Mouse (Mus musculus) intestine, embryonic 14.5 days (tissue): ENCODE data around the gene Neurog1. TPM values are rescaled to one million over a fixed set of nuclear protein-coding genes. Genes with fewer than 3 reads are reported as not detected.
A peak's percentile ranks its signal among the peaks of the same experiment; 100 is the strongest.

ENCODE experiments used
- ATAC-seq: fragments of 200-750 bp; cut with Nextera tagmentation; replicated peaks from 2 replicates; pipeline ENCODE4 v1.8.0; 2017; ENCODE audit warnings: low read depth, moderate number of reproducible peaks, moderate TSS enrichment, moderate library complexity; ENCODE audit not compliant: low FRiP score, low TSS enrichment
- DNase-seq: peaks from one replicate; pipeline ENCODE4 v3.0.0-alpha.2; 2018; ENCODE audit warnings: low spot score
- H3K27ac ChIP-seq: fragments of 300-500 bp; sonication (generic); 2 replicates; pipeline ENCODE4 v1.5.1; 2014; ENCODE audit warnings: low read depth, mild to moderate bottlenecking, control low read depth
- H3K27me3 ChIP-seq: fragments of 300-500 bp; sonication (generic); replicated peaks from 2 replicates; pipeline ENCODE4 v1.6.1; 2014; ENCODE audit warnings: low read length, control low read depth; ENCODE audit not compliant: control insufficient read depth, insufficient read depth
- H3K36me3 ChIP-seq: fragments of 300-500 bp; sonication (generic); 2 replicates; pipeline ENCODE4 v1.6.1; 2014; ENCODE audit warnings: low read length, control low read depth; ENCODE audit not compliant: control insufficient read depth, insufficient read depth
- H3K4me1 ChIP-seq: fragments of 300-500 bp; sonication (generic); replicated peaks from 2 replicates; pipeline ENCODE4 v1.6.1; 2014; ENCODE audit warnings: low read length, control low read depth, mixed read lengths; ENCODE audit not compliant: control insufficient read depth, insufficient read depth
- H3K4me2 ChIP-seq: fragments of 300-500 bp; sonication (generic); 2 replicates; pipeline ENCODE4 v1.6.1; 2014; ENCODE audit warnings: low read length
- H3K4me3 ChIP-seq: fragments of 300-500 bp; sonication (generic); 2 replicates; pipeline ENCODE4 v1.5.1; 2014; ENCODE audit warnings: low read depth, low read length, control low read depth, mixed read lengths
- H3K9ac ChIP-seq: fragments of 300-500 bp; sonication (generic); 2 replicates; pipeline ENCODE4 v1.6.1; 2014; ENCODE audit warnings: mild to moderate bottlenecking, low read length
- H3K9me3 ChIP-seq: fragments of 300-500 bp; sonication (generic); 2 replicates; pipeline ENCODE4 v1.6.1; 2016; ENCODE audit warnings: low read length, control low read depth; ENCODE audit not compliant: control insufficient read depth
- WGBS: fragments of 180-500 bp; shearing (Covaris S2); extraction: QIAGEN DNeasy Blood & Tissue Kit; methylation state at CpG from one replicate; pipeline ENCODE4 v1.1.7; 2014; 5-methylcytosine and 5-hydroxymethylcytosine counted together
- polyA plus RNA-seq: library from polyadenylated mRNA; unstranded; fragments of >200 nt; fragmentation: Nextera tagmentation; extraction: Ambion mirVana; gene quantifications from 2 replicates; pipeline ENCODE4 v1.2.1, GENCODE M21; 2014

Neurog1 gene
- polyA plus RNA-seq, 1 experiment from 2014 or later, result not detected

DNA sequence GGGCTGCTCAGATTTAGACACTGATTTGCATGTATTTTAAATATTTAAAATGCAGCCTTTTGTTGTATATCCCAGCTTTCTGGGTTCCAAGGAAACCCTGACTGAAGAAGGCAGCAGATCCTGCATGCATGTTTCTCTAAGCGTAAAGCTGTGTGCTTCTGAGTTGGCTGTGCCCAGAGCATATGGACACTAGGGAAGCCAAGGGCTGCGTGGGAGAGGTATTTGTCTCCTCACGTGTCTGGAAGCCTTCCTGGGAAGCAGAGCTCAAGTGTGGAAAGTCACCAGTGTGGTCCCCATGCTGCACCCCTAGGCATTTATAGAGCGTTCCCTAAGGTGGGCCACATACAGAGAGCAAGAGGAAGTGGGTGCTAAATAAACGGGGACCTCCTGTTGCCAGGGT lies 13.7 kb upstream of the Neurog1 start:
- no peak overlapping the region for H3K9ac ChIP-seq
- H3K27ac ChIP-seq, result no peak overlapping the region
- DNase-seq, result no peak
- no peak overlapping the region for H3K4me2 ChIP-seq
- H3K4me1 ChIP-seq, result no peaks in the 10 kb centered on the region
- H3K27me3 ChIP-seq, result peaks cover 45% of the 10 kb centered on the region
- no peak for ATAC-seq
- 57% methylated on average over 5 of the region's 5 CpGs for WGBS
- no peaks in the 10 kb centered on the region for H3K36me3 ChIP-seq
- no peaks in the 10 kb centered on the region for H3K9me3 ChIP-seq
- H3K4me3 ChIP-seq, result no peak overlapping the region

DNA sequence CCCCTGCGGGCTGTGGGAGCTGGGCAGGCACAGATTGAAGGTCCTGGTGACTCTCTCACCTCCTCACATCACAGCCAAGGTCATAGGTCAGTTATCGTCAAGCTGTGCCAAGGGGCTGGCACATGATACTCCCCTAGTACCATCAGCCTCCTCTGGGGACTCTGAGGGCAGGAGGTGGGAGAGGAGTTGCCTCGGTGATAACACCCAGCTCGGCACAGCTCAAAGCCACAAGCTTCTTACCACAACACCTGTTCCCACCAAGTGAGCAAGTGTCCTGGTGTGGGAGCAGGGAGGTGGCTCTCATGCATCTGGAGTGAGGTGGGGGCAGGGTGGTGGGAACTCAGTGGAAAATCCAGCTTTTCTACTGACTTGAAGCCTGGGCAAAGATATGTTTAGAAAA lies 10.3 kb upstream of the Neurog1 start:
- H3K4me1 ChIP-seq, result no peaks in the 10 kb centered on the region
- H3K4me2 ChIP-seq, result no peak overlapping the region
- 53% methylated on average over 4 of the region's 4 CpGs for WGBS
- no peak overlapping the region for H3K9ac ChIP-seq
- DNase-seq (no peak), ATAC-seq (no peak)
- no peak overlapping the region for H3K27ac ChIP-seq
- H3K9me3 ChIP-seq, result no peaks in the 10 kb centered on the region
- peaks cover 79% of the 10 kb centered on the region for H3K27me3 ChIP-seq
- no peak overlapping the region for H3K4me3 ChIP-seq
- no peaks in the 10 kb centered on the region for H3K36me3 ChIP-seq

DNA sequence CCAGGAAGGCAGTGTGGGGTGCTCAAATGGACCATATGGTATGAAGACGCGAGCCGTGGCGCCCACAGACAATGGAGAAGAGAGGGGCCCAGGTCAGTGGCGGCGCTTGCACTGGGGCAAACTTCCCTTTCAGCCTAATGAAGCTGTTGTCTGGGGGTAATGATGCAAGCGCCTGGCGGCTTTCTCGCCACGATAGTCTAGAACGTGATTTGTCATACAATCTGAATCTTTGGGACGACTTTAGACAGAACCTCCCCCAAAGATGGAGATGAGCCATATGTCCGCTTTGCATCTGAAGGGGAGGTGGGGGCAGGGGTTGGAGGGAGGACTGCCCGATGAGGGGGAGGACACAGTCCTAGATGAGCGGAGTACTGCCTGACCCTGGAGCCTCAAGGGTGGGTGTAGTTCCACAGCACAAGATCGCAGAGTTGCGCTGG lies 8.4 kb upstream of the Neurog1 start:
- Histone ChIP-seq H3K27ac (no peak overlapping the region), H3K4me2 (no peak overlapping the region), H3K27me3 (peaks cover 90% of the 10 kb centered on the region), H3K9ac (no peak overlapping the region), H3K9me3 (no peaks in the 10 kb centered on the region), H3K4me1 (no peaks in the 10 kb centered on the region), H3K4me3 (no peak overlapping the region), H3K36me3 (no peaks in the 10 kb centered on the region)
- no peak for DNase-seq
- no peak for ATAC-seq
- WGBS, result under 1% methylated on average over 17 of the region's 17 CpGs

GRCm38 (mm10) chr13:56259926-56260250 lies 7.9 kb upstream of the Neurog1 start:
- H3K36me3 ChIP-seq, result no peaks in the 10 kb centered on the region
- H3K4me2 ChIP-seq, result no peak overlapping the region
- no peak overlapping the region for H3K4me3 ChIP-seq
- H3K9me3 ChIP-seq, result no peaks in the 10 kb centered on the region
- H3K9ac ChIP-seq, result no peak overlapping the region
- 4% methylated on average over 5 of the region's 5 CpGs for WGBS
- no peak overlapping the region for H3K27ac ChIP-seq
- ATAC-seq, result no peak
- no peak for DNase-seq
- H3K27me3 ChIP-seq, result peaks cover 90% of the 10 kb centered on the region
- H3K4me1 ChIP-seq, result no peaks in the 10 kb centered on the region

- DNase-seq (no peak), ATAC-seq (no peak)
- H3K4me2 ChIP-seq, result peak overlapping the region; percentile 16
- no peak overlapping the region for H3K27ac ChIP-seq
- peaks cover 93% of the 10 kb centered on the region for H3K27me3 ChIP-seq
- H3K4me1 ChIP-seq, result no peaks in the 10 kb centered on the region
- no peak overlapping the region for H3K9ac ChIP-seq
- no peaks in the 10 kb centered on the region for H3K9me3 ChIP-seq
- no peaks in the 10 kb centered on the region for H3K36me3 ChIP-seq
- WGBS, result under 1% methylated on average over 51 of the region's 55 CpGs
- 0 out of 2 replicates have a peak overlapping the region, but pooled peaks have one; percentile 10 for H3K4me3 ChIP-seq
Measured at GRCm38 (mm10) chr13:56259021-56259925, 7.3 kb upstream of the Neurog1 start.

- WGBS, result 1% methylated on average over 52 of the region's 52 CpGs
- Histone ChIP-seq H3K9me3 (no peaks in the 10 kb centered on the region), H3K4me2 (peak overlapping the region; percentile 16), H3K9ac (no peak overlapping the region), H3K36me3 (no peaks in the 10 kb centered on the region), H3K27me3 (peaks cover 96% of the 10 kb centered on the region), H3K4me3 (0 out of 2 replicates have a peak overlapping the region, but pooled peaks have one; percentile 10), H3K4me1 (no peaks in the 10 kb centered on the region), H3K27ac (no peak overlapping the region)
- no peak for ATAC-seq
- no peak for DNase-seq
Measured at GRCm38 (mm10) chr13:56258196-56259020, 6.4 kb upstream of the Neurog1 start.

DNA sequence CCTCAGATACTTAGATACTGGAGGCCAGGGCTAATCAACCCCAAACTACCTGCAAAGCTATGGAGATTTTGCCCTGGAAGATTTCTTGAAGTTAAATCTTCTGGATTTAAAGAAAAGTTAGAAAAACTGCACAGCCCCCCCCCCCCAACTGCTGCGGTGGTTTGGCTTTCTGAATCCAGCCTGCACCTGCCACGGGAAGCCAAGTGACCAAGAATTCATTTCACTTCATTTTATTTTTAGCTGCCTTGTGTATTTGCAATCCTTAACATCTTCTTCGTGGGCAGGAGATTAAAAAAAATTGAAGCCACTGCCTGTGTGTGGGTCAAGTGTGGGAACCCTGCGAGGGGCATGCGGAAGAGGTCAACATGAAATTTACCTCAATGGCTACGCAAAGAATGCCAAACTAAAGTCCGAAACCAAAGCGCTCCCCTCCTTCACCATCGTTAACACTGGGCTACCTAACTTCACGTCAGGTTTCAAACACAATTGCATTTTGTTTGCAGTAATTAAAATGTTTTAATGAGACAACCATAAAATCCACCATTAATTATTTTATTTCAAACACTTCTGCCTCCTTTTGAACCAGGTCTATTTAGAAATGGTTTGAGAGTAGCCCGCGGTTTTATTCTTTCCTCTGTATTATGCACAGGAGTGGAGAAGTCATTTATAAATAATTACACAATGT lies 5.6 kb upstream of the Neurog1 start:
- H3K9ac ChIP-seq, result no peak overlapping the region
- no peaks in the 10 kb centered on the region for H3K4me1 ChIP-seq
- no peak for ATAC-seq
- no peak for DNase-seq
- H3K9me3 ChIP-seq, result no peaks in the 10 kb centered on the region
- 7% methylated on average over 12 of the region's 12 CpGs for WGBS
- peaks cover 99% of the 10 kb centered on the region for H3K27me3 ChIP-seq
- no peak overlapping the region for H3K4me2 ChIP-seq
- H3K27ac ChIP-seq, result no peak overlapping the region
- H3K4me3 ChIP-seq, result no peak overlapping the region
- no peaks in the 10 kb centered on the region for H3K36me3 ChIP-seq

DNA sequence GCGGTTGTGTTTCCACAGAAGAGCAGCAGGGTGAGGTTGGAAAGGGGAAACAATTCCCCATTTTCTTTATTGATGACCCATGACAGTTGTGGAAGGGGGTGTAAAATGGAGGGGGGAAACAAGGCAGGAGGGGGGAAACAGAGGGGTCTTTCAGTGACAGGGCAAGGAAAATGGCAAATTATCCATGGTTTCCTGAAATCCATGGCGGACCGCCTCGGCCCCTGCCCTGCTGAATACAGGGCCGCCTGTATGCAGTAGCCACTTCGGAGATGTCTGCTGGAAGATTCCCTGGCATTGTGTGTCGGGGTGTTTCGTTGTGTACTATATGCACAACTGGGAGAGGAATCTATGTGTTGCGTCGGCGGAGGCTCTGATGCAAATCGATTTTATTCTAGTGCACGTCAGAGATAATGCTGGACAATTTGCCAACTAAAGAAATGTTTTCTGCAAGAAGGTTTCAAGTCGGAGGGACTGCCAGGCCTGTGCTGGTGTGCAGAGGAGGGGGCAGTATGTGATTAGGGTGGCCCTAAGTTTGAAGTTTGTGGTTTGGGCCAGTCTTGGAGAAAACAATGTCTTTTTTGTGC lies 4.8 kb upstream of the Neurog1 start:
- Histone ChIP-seq H3K4me3 (no peak overlapping the region), H3K4me1 (no peaks in the 10 kb centered on the region), H3K27ac (no peak overlapping the region), H3K4me2 (no peak overlapping the region), H3K9ac (no peak overlapping the region), H3K9me3 (no peaks in the 10 kb centered on the region), H3K27me3 (peaks cover 100% of the 10 kb centered on the region), H3K36me3 (no peaks in the 10 kb centered on the region)
- 9% methylated on average over 14 of the region's 14 CpGs for WGBS
- no peak for DNase-seq
- no peak for ATAC-seq
